Mouse (Mus musculus): ENCODE measurements around the gene Mdh1b. TPM values are rescaled to one million over a fixed set of nuclear protein-coding genes. Genes with fewer than 3 reads are reported as not detected.

The Mdh1b gene
- total and polyA plus RNA-seq, 3 experiments, result 0.13 to 0.49 (median 0.46) TPM

- no peak for TF ChIP-seq RCOR1 (conservative IDR thresholded peaks at IDR 0.05; ENCODE audit: low read depth, low read length)
- no peak overlapping the region for H3K9ac ChIP-seq (ENCODE audit: insufficient read depth, low read depth)
- no peak overlapping the region for H3K4me2 ChIP-seq (ENCODE audit: insufficient read depth, low read depth, poor library complexity, severe bottlenecking)
- H3K79me2 ChIP-seq (replicated peaks; ENCODE audit: control insufficient read depth, extremely low read depth, insufficient read depth, poor library complexity, severe bottlenecking), result no peaks in the 10 kb centered on the region
- H3K4me3 ChIP-seq (replicated peaks in 1 of 3; ENCODE audit: low read depth in 2 of 3, low read length in 2 of 3, poor library complexity in 1 of 3), result no peak overlapping the region
- no peak for DNase-seq (ENCODE audit: extremely low read depth)
- H3K4me1 ChIP-seq (ENCODE audit: control insufficient read depth in 1 of 2, insufficient read depth in 2 of 2), result peaks cover 4 to 10% of the 10 kb centered on the region in 2 experiments; a peak in 3 of 4 replicates
- no peaks in the 10 kb centered on the region for H3K9me3 ChIP-seq (replicated peaks; ENCODE audit: low read length)
- H3K27me3 ChIP-seq (replicated peaks), result no peaks in the 10 kb centered on the region
- in situ Hi-C loops (cut with MboI; ENCODE audit: low pct_ligation_motif_present, low pct_unique_long_range_greater_than_20kb, low sequenced_read_pairs), result loop anchor here (10.0 kb wide), 1 partner anchor 677 kb away; no protein-coding TSS in a partner anchor
- H3K27ac ChIP-seq (ENCODE audit: insufficient read depth, low read depth), result no peak overlapping the region
- dilution Hi-C loops (cut with MboI; ENCODE audit: extremely low pct_ligation_motif_present, extremely low pct_unique_long_range_greater_than_20kb, low sequenced_read_pairs), result no loop called here
- no peaks in the 10 kb centered on the region for H3K36me3 ChIP-seq (replicated peaks in 1 of 2; ENCODE audit: control insufficient read depth in 1 of 2, insufficient read depth in 1 of 2, low read length in 1 of 2)
Observed at GRCm38 (mm10) chr1:63768112-63768511, 38.0 kb upstream of the Mdh1b start.

DNA sequence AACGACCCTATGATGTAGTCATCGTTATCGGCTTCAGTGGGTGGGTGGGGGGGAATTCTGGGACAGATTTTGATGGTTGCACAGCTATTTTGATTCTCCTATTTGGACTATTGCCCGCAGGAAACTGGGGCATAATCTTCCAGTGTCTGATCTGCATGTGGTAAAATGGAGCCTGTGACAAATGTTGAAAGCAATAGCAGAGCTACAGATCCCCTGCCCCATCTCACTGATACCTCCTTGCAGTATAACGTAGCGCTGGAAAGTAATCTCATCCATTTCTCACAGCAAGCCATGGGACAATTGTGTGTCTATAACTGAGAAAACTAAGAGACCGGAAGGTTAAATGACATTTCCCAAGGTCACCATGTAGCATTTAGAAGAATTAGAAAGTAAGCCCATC lies 34.3 kb upstream of the Mdh1b start:
- in situ Hi-C loops (cut with MboI; ENCODE audit: low pct_ligation_motif_present, low pct_unique_long_range_greater_than_20kb, low sequenced_read_pairs), result loop anchor here (10.0 kb wide), 1 partner anchor 680 kb away; no protein-coding TSS in a partner anchor
- dilution Hi-C loops (cut with MboI; ENCODE audit: extremely low pct_ligation_motif_present, extremely low pct_unique_long_range_greater_than_20kb, low sequenced_read_pairs), result no loop called here

DNA sequence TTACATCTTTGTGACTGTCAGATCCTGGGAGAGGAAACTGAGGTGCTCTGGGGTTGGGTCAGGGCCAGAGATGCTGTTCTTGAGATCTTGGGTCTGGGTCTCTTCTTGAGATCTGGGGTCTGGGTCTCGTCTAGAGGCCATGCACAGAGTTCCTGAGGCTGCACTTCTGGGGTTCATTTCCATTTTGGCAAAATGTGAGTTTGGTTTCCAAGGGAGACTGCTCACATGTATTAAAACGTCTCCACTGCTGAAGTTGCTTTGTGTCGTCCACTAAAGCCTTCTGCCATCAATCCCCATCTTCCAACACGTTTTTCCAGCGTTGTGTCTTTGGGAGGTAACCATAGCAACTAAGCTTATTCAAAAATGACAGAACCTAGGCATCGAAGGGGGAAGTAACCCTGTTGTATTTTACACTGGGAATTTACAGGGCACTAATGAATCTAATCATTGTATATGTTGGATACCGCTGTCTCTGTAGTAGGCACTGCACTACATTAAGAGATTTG lies 33.8 kb upstream of the Mdh1b start:
- dilution Hi-C loops (cut with MboI; ENCODE audit: extremely low pct_ligation_motif_present, extremely low pct_unique_long_range_greater_than_20kb, low sequenced_read_pairs) (no loop called here), in situ Hi-C loops (cut with MboI; ENCODE audit: low pct_ligation_motif_present, low pct_unique_long_range_greater_than_20kb, low sequenced_read_pairs) (loop anchor here (10.0 kb wide), 1 partner anchor 681 kb away; no protein-coding TSS in a partner anchor)
- no peak overlapping the region for H3K4me3 ChIP-seq (replicated peaks in 1 of 3; ENCODE audit: low read depth in 2 of 3, low read length in 2 of 3, poor library complexity in 1 of 3)
- H3K4me2 ChIP-seq (ENCODE audit: insufficient read depth, low read depth, poor library complexity, severe bottlenecking), result no peak overlapping the region
- no peak overlapping the region for H3K9ac ChIP-seq (ENCODE audit: insufficient read depth, low read depth)
- DNase-seq (ENCODE audit: extremely low read depth), result no peak
- no peaks in the 10 kb centered on the region for H3K9me3 ChIP-seq (replicated peaks; ENCODE audit: low read length)
- no peaks in the 10 kb centered on the region for H3K27me3 ChIP-seq (replicated peaks)
- H3K79me2 ChIP-seq (replicated peaks; ENCODE audit: control insufficient read depth, extremely low read depth, insufficient read depth, poor library complexity, severe bottlenecking), result no peaks in the 10 kb centered on the region
- no peak overlapping the region for H3K27ac ChIP-seq (ENCODE audit: insufficient read depth, low read depth)
- no peaks in the 10 kb centered on the region for H3K36me3 ChIP-seq (replicated peaks in 1 of 2; ENCODE audit: control insufficient read depth in 1 of 2, insufficient read depth in 1 of 2, low read length in 1 of 2)
- no peak for TF ChIP-seq JUN (IDR thresholded peaks at IDR 0.05; ENCODE audit: insufficient read depth, low read depth, low read length)
- no peak for TF ChIP-seq ELF1 (IDR thresholded peaks at IDR 0.05; ENCODE audit: low read depth, low read length)
- no peak for TF ChIP-seq ETS1 (conservative IDR thresholded peaks at IDR 0.05; ENCODE audit: low read depth, low read length)
- TF ChIP-seq MXI1 (IDR thresholded peaks at IDR 0.05; ENCODE audit: low read depth, low read length), result no peak
- no peak for TF ChIP-seq POLR2AphosphoS2 (IDR thresholded peaks at IDR 0.05; ENCODE audit: low read depth, low read length)
- no peak for TF ChIP-seq KAT2A (IDR thresholded peaks at IDR 0.05; ENCODE audit: insufficient replicate concordance, low read length)
- no peak for TF ChIP-seq IRF4 (IDR thresholded peaks at IDR 0.05; ENCODE audit: low read depth, low read length)
- TF ChIP-seq ZKSCAN1 (IDR thresholded peaks at IDR 0.05; ENCODE audit: borderline replicate concordance, low read depth, low read length), result no peak
- TF ChIP-seq MAX (IDR thresholded peaks at IDR 0.05; ENCODE audit: low read length), result no peak
- TF ChIP-seq RAD21 (IDR thresholded peaks at IDR 0.05; ENCODE audit: low read depth, low read length), result no peak
- TF ChIP-seq POLR2A (IDR thresholded peaks at IDR 0.05; ENCODE audit: low read depth, low read length), result no peak
- no peak for TF ChIP-seq CHD2 (IDR thresholded peaks at IDR 0.05; ENCODE audit: low read length)
- no peak for TF ChIP-seq E2F4 (IDR thresholded peaks at IDR 0.05; ENCODE audit: insufficient replicate concordance, low read depth, low read length)
- no peak for TF ChIP-seq NELFE (IDR thresholded peaks at IDR 0.05; ENCODE audit: low read depth, low read length)
- TF ChIP-seq NRF1 (IDR thresholded peaks at IDR 0.05; ENCODE audit: low read depth, low read length), result no peak
- TF ChIP-seq MAFK (IDR thresholded peaks at IDR 0.05; ENCODE audit: insufficient replicate concordance, low read length), result no peak
- no peak for TF ChIP-seq HCFC1 (IDR thresholded peaks at IDR 0.05; ENCODE audit: low read depth, low read length)
- no peak for TF ChIP-seq PAX5 (IDR thresholded peaks at IDR 0.05; ENCODE audit: low read length)
- no peak for TF ChIP-seq SIN3A (IDR thresholded peaks at IDR 0.05; ENCODE audit: low read length)
- no peak for TF ChIP-seq TCF12 (IDR thresholded peaks at IDR 0.05; ENCODE audit: low read depth, low read length)
- H3K4me1 ChIP-seq (ENCODE audit: control insufficient read depth in 1 of 2, insufficient read depth in 2 of 2), result peaks cover 4 to 13% of the 10 kb centered on the region in 2 experiments; a peak in 3 of 4 replicates

More for the DNA sequence above, 34.3 kb upstream of the Mdh1b start:
- no peaks in the 10 kb centered on the region for H3K36me3 ChIP-seq (replicated peaks in 1 of 2; ENCODE audit: control insufficient read depth in 1 of 2, insufficient read depth in 1 of 2, low read length in 1 of 2)
- DNase-seq (ENCODE audit: extremely low read depth), result no peak
- H3K9ac ChIP-seq (ENCODE audit: insufficient read depth, low read depth), result no peak overlapping the region
- no peaks in the 10 kb centered on the region for H3K79me2 ChIP-seq (replicated peaks; ENCODE audit: control insufficient read depth, extremely low read depth, insufficient read depth, poor library complexity, severe bottlenecking)
- H3K27ac ChIP-seq (ENCODE audit: insufficient read depth, low read depth), result no peak overlapping the region
- no peak for TF ChIP-seq ZC3H11A (IDR thresholded peaks at IDR 0.05; ENCODE audit: low read depth, low read length)
- no peak for TF ChIP-seq TBP (conservative IDR thresholded peaks at IDR 0.05; ENCODE audit: low read depth, low read length)
- no peak for TF ChIP-seq ZKSCAN1 (IDR thresholded peaks at IDR 0.05; ENCODE audit: borderline replicate concordance, low read depth, low read length)
- no peak for TF ChIP-seq ELF1 (IDR thresholded peaks at IDR 0.05; ENCODE audit: low read depth, low read length)
- TF ChIP-seq POLR2AphosphoS2 (IDR thresholded peaks at IDR 0.05; ENCODE audit: low read depth, low read length), result no peak
- no peak for TF ChIP-seq GABPA (IDR thresholded peaks at IDR 0.05; ENCODE audit: insufficient replicate concordance, low read depth, low read length)
- no peak for TF ChIP-seq RCOR1 (conservative IDR thresholded peaks at IDR 0.05; ENCODE audit: low read depth, low read length)
- no peak for TF ChIP-seq MAFK (IDR thresholded peaks at IDR 0.05; ENCODE audit: insufficient replicate concordance, low read length)
- no peak for TF ChIP-seq CHD1 (IDR thresholded peaks at IDR 0.05; ENCODE audit: low read depth, low read length)
- no peak for TF ChIP-seq ZMIZ1 (IDR thresholded peaks at IDR 0.05; ENCODE audit: low read depth, low read length)
- no peak for TF ChIP-seq IRF4 (IDR thresholded peaks at IDR 0.05; ENCODE audit: low read depth, low read length)
- no peak for TF ChIP-seq BHLHE40 (IDR thresholded peaks at IDR 0.05; ENCODE audit: low read depth, low read length)
- TF ChIP-seq EP300 (IDR thresholded peaks at IDR 0.05; ENCODE audit: low read length), result no peak
- no peak for TF ChIP-seq ETS1 (conservative IDR thresholded peaks at IDR 0.05; ENCODE audit: low read depth, low read length)
- TF ChIP-seq USF2 (conservative IDR thresholded peaks at IDR 0.05; ENCODE audit: low read depth, low read length), result no peak
- H3K4me2 ChIP-seq (ENCODE audit: insufficient read depth, low read depth, poor library complexity, severe bottlenecking), result no peak overlapping the region
- no peak overlapping the region for H3K4me3 ChIP-seq (replicated peaks in 1 of 3; ENCODE audit: low read depth in 2 of 3, low read length in 2 of 3, poor library complexity in 1 of 3)
- no peaks in the 10 kb centered on the region for H3K9me3 ChIP-seq (replicated peaks; ENCODE audit: low read length)
- H3K4me1 ChIP-seq (ENCODE audit: control insufficient read depth in 1 of 2, insufficient read depth in 2 of 2), result peaks cover 4 to 13% of the 10 kb centered on the region in 2 experiments; a peak in 3 of 4 replicates
- no peaks in the 10 kb centered on the region for H3K27me3 ChIP-seq (replicated peaks)
